Mouse (Mus musculus): Measurements from ENCODE around the gene Dock8.

- TF ChIP-seq POLR2A (IDR thresholded peaks at IDR 0.05; ENCODE audit: low read depth, low read length), result no peak
- no peak for TF ChIP-seq CTCF (conservative IDR thresholded peaks at IDR 0.05; ENCODE audit: insufficient read depth, insufficient read length, low read depth, low read length)
Measured at GRCm38 (mm10) chr19:25105682-25106081, 106.3 kb downstream of the Dock8 start.
